Comparison of ENCODE assay signal across 14 mouse cellular contexts in the genomic region with DNA sequence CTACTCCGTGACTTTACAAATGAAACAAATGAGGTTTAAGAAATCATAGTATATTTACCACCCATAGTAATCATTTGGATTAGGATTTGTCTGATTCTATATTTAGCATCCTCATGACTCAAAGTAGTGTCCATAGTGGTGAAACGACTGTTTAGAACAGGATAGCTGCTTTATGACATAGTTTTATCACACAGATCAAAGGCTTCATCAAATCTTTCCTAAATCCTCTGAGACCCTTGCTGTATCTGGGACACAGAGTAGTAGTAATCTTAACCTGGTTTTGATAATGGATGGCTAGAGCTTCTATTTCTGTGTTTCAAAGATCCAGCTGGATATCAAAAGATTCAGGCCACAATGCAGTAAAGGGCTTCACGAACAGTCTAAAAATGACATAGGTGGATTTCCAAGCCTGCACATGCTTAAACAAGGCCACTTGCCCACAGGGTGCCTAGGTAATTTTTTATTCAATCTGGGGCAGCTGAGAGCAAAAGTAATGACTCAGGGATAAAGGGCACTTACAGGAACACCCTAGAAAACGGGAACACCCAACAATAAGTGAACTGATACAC.
"Had no signal": no experiment of that assay in that cellular context is flagged by ENCODE, and none has a peak within 500 bp of the region (broad histone marks: within the 10 kb centered on the region; RNA-seq: fewer than 3 reads in every experiment).

No protein-coding gene starts in this region.

- H3K27me3 ChIP-seq: liver, embryonic 13.5 days; lung, embryonic 15.5 days; megakaryocyte, embryonic 14.5 days; neural tube, embryonic 15.5 days had no signal

- H3K4me3 ChIP-seq: limb, embryonic 12.5 days; liver, embryonic 13.5 days; lung, embryonic 15.5 days; megakaryocyte, embryonic 14.5 days; myocyte; neural tube, embryonic 15.5 days had no signal

- H3K4me1 ChIP-seq: liver, embryonic 13.5 days; megakaryocyte, embryonic 14.5 days; neural tube, embryonic 15.5 days had no signal

- H3K4me2 ChIP-seq: limb, embryonic 12.5 days; liver, embryonic 13.5 days; lung, embryonic 15.5 days; neural tube, embryonic 15.5 days had no signal

- DNase-seq: kidney, postnatal 14 days; layer of hippocampus, adult 9-11 months; liver; liver, embryonic 13.5 days; liver, postnatal 0 days; lung, postnatal 14 days; thymus, postnatal 4 days had no signal

- H3K9ac ChIP-seq: limb, embryonic 12.5 days; liver, embryonic 13.5 days; liver, postnatal 0 days; lung, embryonic 15.5 days; neural tube, embryonic 15.5 days had no signal

- ATAC-seq: liver, postnatal 0 days had no signal

- H3K36me3 ChIP-seq: limb, embryonic 12.5 days; liver, embryonic 13.5 days; lung, embryonic 15.5 days; neural tube, embryonic 15.5 days had no signal

- H3K9me3 ChIP-seq: limb, embryonic 12.5 days; liver, embryonic 13.5 days; lung, embryonic 15.5 days; megakaryocyte, embryonic 14.5 days; neural tube, embryonic 15.5 days had no signal

- H3K27ac ChIP-seq: limb, embryonic 12.5 days; liver, embryonic 13.5 days; macrophage; neural tube, embryonic 15.5 days; stomach, postnatal 0 days had no signal
